Mouse (Mus musculus) hindbrain, postnatal 0 days (tissue): ENCODE measurements around the gene Slc35c2. TPM values are rescaled to one million over a fixed set of nuclear protein-coding genes. Genes with fewer than 3 reads are reported as not detected.

Source experiments
- ATAC-seq: fragments of 200-750 bp; cut with Nextera tagmentation; 2 replicates; pipeline ENCODE4 v1.8.0; 2017; ENCODE audit warnings: mild to moderate bottlenecking, moderate TSS enrichment, moderate library complexity
- DNase-seq: peaks from one replicate; pipeline ENCODE4 v3.0.0-alpha.2; 2015; ENCODE audit warnings: low spot score
- H3K27ac ChIP-seq: fragments of 300-500 bp; sonication (generic); 2 replicates; pipeline ENCODE4 v1.5.1; 2014; ENCODE audit warnings: mild to moderate bottlenecking
- H3K27me3 ChIP-seq: fragments of 300-500 bp; sonication (generic); 2 replicates; pipeline ENCODE4 v1.6.1; 2014; ENCODE audit warnings: low read length, mixed read lengths; ENCODE audit not compliant: insufficient read depth
- H3K36me3 ChIP-seq: fragments of 300-500 bp; sonication (generic); 2 replicates; pipeline ENCODE4 v1.6.1; 2014; ENCODE audit warnings: low read length, mixed read lengths; ENCODE audit not compliant: insufficient read depth
- H3K4me1 ChIP-seq: fragments of 300-500 bp; sonication (generic); 2 replicates; pipeline ENCODE4 v1.6.1; 2014; ENCODE audit warnings: antibody characterized with exemption, low read length, mixed read lengths; ENCODE audit not compliant: insufficient read depth
- H3K4me2 ChIP-seq: fragments of 300-500 bp; sonication (generic); 2 replicates; pipeline ENCODE4 v1.6.1; 2014; ENCODE audit warnings: low read depth, mild to moderate bottlenecking, low read length, moderate library complexity, mixed read lengths
- H3K4me3 ChIP-seq: fragments of 300-500 bp; sonication (generic); 2 replicates; pipeline ENCODE4 v1.5.1; 2014; ENCODE audit warnings: low read length
- H3K9ac ChIP-seq: fragments of 300-500 bp; sonication (generic); replicated peaks from 2 replicates; pipeline ENCODE4 v1.6.1; 2014; ENCODE audit warnings: mild to moderate bottlenecking, low read length, moderate library complexity, mixed read lengths
- H3K9me3 ChIP-seq: fragments of 300-500 bp; sonication (generic); 2 replicates; pipeline ENCODE4 v1.6.1; 2016; ENCODE audit warnings: low read length, mixed read lengths
- CTCF ChIP-seq: IDR thresholded peaks from 2 replicates; pipeline ENCODE4 v1.5.1; 2016; ENCODE audit warnings: antibody characterized with exemption, control low read depth, low read depth
- WGBS: fragments of 180-500 bp; shearing (Covaris S2); extraction: QIAGEN DNeasy Blood & Tissue Kit; methylation state at CpG from one replicate; pipeline ENCODE4 v1.1.7; 2014; 5-methylcytosine and 5-hydroxymethylcytosine counted together
- polyA plus RNA-seq: library from polyadenylated mRNA; unstranded; fragments of >200 nt; fragmentation: Nextera tagmentation; extraction: Ambion mirVana; gene quantifications from 2 replicates; pipeline ENCODE4 v1.2.1, GENCODE M21; 2015
- total RNA-seq: library from RNA; depleted of rRNA; stranded (reverse); fragments of >200 nt; gene quantifications from 2 replicates; pipeline ENCODE4 v1.2.3, GENCODE M21; 2014

The Slc35c2 gene
- total and polyA plus RNA-seq, 2 experiments from 2014 or later: 68.1 to 97.1 TPM

- H3K9me3 ChIP-seq: no peaks in the 10 kb centered on the region
- DNase-seq (peak; percentile 98), ATAC-seq (peak; percentile 98)
- H3K27ac ChIP-seq: peak within 1 kb of the TSS; percentile 85
- peak within 1 kb of the TSS; percentile 89 for H3K9ac ChIP-seq
- H3K27me3 ChIP-seq: no peaks in the 10 kb centered on the region
- peaks cover 35% of the 10 kb centered on the region for H3K4me1 ChIP-seq
- H3K36me3 ChIP-seq: no peaks in the 10 kb centered on the region
- peak within 1 kb of the TSS; percentile 94 for H3K4me2 ChIP-seq
- peak within 1 kb of the TSS; percentile 90 for H3K4me3 ChIP-seq
- WGBS: 4% methylated on average over 52 of the region's 55 CpGs
- no peak for TF ChIP-seq CTCF
Measured at GRCm38 (mm10) chr2:165326304-165327190, 38.9 kb upstream of the Slc35c2 start, which contains the start of gene Elmo2. Elmo2 (minus strand) TSS chr2:165326479.

DNA sequence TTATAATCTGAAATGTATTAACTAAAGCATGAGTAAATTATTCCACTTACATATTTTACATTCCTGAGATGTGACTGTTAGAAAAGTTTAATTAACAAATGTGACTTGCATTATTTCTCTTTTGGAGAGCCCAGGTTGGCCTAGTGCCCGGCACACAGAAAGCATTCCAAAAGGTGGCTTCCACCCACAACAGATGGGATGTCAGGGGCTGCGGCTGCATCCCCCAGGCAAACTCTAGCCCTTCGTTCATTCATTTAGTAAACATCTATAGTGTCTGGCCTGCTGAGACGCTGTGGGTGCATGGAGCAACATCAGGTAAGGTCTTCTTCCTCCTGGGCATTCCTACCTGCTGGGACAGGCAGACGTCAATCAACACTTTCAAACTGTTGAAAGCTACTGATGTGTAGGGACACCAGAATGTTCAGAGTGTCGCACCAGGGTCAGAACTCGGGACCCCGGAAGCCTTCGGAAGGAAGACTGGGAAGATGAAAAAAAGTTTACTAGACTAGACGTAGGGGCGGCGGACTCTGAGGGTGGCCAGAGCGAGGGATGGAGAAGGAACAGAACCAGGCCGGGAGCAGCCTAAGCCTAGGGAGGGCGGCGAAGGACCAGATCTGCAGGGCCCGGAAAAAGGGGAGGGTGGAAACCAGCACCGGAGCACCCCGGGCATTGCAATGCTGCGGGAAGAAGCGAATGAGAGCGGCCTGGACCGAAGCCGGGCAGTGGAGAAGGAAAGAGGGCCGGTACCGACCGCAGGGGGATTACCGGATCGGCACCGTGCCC lies 38.0 kb upstream of the Slc35c2 start:
- ATAC-seq: peak; percentile 16
- no peaks in the 10 kb centered on the region for H3K36me3 ChIP-seq
- peak overlapping the region; percentile 81 for H3K27ac ChIP-seq
- H3K9me3 ChIP-seq: no peaks in the 10 kb centered on the region
- DNase-seq: peak; percentile 34
- H3K4me2 ChIP-seq: peak overlapping the region; percentile 94
- no peaks in the 10 kb centered on the region for H3K27me3 ChIP-seq
- H3K9ac ChIP-seq: peak overlapping the region; percentile 89
- WGBS: under 1% methylated on average over 30 of the region's 30 CpGs
- TF ChIP-seq CTCF: no peak
- H3K4me1 ChIP-seq: peaks cover 43% of the 10 kb centered on the region
- H3K4me3 ChIP-seq: peak overlapping the region; percentile 90

- Histone ChIP-seq H3K4me1 (peaks cover 48% of the 10 kb centered on the region), H3K4me3 (no peak overlapping the region), H3K9me3 (no peaks in the 10 kb centered on the region), H3K36me3 (no peaks in the 10 kb centered on the region), H3K27me3 (no peaks in the 10 kb centered on the region), H3K4me2 (peak overlapping the region; percentile 94), H3K9ac (no peak overlapping the region), H3K27ac (no peak overlapping the region)
- ATAC-seq (no peak), DNase-seq (no peak)
- no peak for TF ChIP-seq CTCF
- 31% methylated on average over 5 of the region's 5 CpGs for WGBS
Measured at GRCm38 (mm10) chr2:165323928-165324327, 36.3 kb upstream of the Slc35c2 start.

DNA sequence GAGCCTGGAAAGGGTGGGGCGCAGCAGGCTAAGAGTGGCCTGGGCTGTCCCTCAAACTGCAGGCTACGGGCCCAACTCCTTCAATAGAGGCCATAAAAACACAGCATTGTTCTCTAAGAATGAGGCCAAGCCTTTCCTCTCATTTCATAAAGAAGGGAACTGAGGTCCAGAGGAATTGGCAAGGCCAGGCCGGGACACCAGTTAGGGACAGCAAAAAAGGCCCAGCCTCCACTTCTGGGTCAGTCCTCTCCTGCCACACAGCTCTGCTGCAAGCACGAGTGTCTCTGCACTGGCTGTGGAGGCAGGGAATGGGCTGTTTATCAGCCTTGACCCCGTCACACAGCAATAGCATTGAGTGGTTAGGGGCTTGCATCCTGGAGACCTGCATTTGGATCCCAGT lies 35.8 kb upstream of the Slc35c2 start:
- Histone ChIP-seq H3K4me2 (no peak overlapping the region), H3K9me3 (no peaks in the 10 kb centered on the region), H3K9ac (no peak overlapping the region), H3K27me3 (no peaks in the 10 kb centered on the region), H3K4me3 (no peak overlapping the region), H3K36me3 (no peaks in the 10 kb centered on the region), H3K4me1 (peaks cover 48% of the 10 kb centered on the region), H3K27ac (no peak overlapping the region)
- WGBS: 67% methylated on average over 5 of the region's 5 CpGs
- DNase-seq: no peak
- ATAC-seq: no peak
- no peak for TF ChIP-seq CTCF

DNA sequence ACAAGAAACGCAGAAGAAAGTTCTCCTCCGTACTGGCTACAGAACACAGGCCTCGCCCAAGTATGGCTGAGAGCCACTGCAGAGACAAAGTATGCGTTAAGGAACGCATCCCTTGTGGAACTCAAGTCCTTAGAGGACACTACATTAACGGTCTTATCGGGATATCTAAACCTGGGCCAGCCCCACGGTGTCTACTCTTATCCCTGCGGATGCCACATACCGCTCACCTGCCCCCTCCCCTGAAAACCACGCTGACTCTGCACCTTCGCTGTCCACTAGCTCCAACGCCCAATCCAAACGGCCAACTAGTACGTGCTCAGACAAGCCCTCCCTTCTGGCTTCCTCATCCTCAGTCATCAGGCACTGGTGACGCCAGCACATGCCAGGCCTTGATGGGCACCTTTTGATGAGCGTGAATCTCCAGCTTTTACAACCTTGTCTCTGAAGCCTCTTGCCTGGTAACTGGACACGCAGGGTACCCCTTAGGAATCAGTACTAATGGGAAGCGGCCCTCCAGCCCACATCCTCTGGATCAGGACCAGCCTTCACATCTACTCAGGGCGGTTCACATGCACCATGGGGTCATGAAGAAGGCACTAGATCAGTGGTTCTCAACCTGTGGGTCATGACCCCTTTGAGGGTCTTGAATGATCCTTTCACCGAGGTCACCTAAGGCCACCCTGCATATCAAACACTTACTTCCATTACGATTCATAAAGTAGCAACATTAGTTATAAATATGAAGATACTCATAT lies 34.5 kb upstream of the Slc35c2 start:
- Histone ChIP-seq H3K27ac (peak overlapping the region; percentile 69; the same call in 1 of the 2 replicates), H3K4me1 (peaks cover 54% of the 10 kb centered on the region), H3K4me2 (no peak overlapping the region), H3K4me3 (no peak overlapping the region), H3K9me3 (no peaks in the 10 kb centered on the region), H3K27me3 (no peaks in the 10 kb centered on the region), H3K36me3 (no peaks in the 10 kb centered on the region), H3K9ac (no peak overlapping the region)
- ATAC-seq (no peak), DNase-seq (no peak)
- WGBS: 87% methylated on average over 22 of the region's 22 CpGs
- TF ChIP-seq CTCF: no peak

DNA sequence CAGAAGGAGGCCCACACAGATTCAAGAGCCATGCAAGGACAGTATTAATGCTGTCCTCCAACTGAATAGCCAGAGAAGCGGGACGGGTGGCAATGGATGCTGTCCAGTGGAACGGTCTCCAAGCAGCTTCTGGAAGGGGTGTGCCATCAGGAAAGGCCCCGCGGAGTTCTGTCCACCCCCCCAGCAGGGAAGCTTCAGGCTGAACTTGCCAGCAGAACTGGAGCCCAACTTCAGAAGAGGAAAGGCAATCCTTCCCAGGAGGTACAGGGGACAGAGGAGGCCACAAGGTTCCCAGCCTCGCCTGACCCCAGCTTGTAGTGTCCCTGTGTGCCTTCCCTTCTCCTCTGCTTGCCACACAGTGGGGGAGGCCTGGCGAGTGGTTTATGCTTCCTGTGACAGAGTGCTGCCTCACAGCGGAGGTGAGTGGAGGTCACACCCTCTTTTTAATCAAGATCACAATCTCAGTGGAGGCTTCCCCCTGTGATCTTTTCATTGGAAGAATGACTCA lies 33.8 kb upstream of the Slc35c2 start:
- Histone ChIP-seq H3K27me3 (no peaks in the 10 kb centered on the region), H3K36me3 (no peaks in the 10 kb centered on the region), H3K4me3 (no peak overlapping the region), H3K4me2 (peak overlapping the region; percentile 13), H3K4me1 (peaks cover 56% of the 10 kb centered on the region), H3K27ac (peak overlapping the region; percentile 69; the same call in 1 of the 2 replicates), H3K9me3 (no peaks in the 10 kb centered on the region), H3K9ac (no peak overlapping the region)
- 33% methylated on average over 8 of the region's 8 CpGs for WGBS
- TF ChIP-seq CTCF: peak; percentile 21
- no peak for ATAC-seq
- DNase-seq: no peak
